Mouse (Mus musculus): Measurements from ENCODE around the gene Upb1. TPM values are rescaled to one million over a fixed set of nuclear protein-coding genes. Genes with fewer than 3 reads are reported as not detected.

Gene Upb1
- 0.04 and 0.10 TPM in 2 replicates for polyA plus RNA-seq (2012; rRNA removed)

GRCm38 (mm10) chr10:75400958-75401357 lies at the start of gene Upb1:
Upb1 (plus strand) TSS chr10:75401115.

Other genes with a start within 250 kb of the Upb1 start
- 35.5 and 38.1 TPM in 2 replicates for gene Specc1l, start 189.0 kb upstream of the Upb1 start, polyA plus RNA-seq (2012; rRNA removed)
- gene Adora2a, start 84.2 kb upstream of the Upb1 start, polyA plus RNA-seq (2012; rRNA removed): 5.8 and 7.4 TPM in 2 replicates
- gene Snrpd3, start 116.4 kb downstream of the Upb1 start, polyA plus RNA-seq (2012; rRNA removed): 126 and 148 TPM in 2 replicates
- 31.5 and 31.6 TPM in 2 replicates for gene Gucd1, start 116.9 kb downstream of the Upb1 start, polyA plus RNA-seq (2012; rRNA removed)
- gene Lrrc75b, start 159.2 kb downstream of the Upb1 start, polyA plus RNA-seq (2012; rRNA removed): 21.7 and 24.2 TPM in 2 replicates
- gene Ggt1, start 160.5 kb downstream of the Upb1 start, polyA plus RNA-seq (2012; rRNA removed): 1.9 and 2.6 TPM in 2 replicates
- gene Ggt5, start 188.2 kb downstream of the Upb1 start, polyA plus RNA-seq (2012; rRNA removed): 5.9 and 8.0 TPM in 2 replicates
- 3.7 and 5.1 TPM in 2 replicates for gene Susd2, start 242.9 kb downstream of the Upb1 start, polyA plus RNA-seq (2012; rRNA removed)